Mouse (Mus musculus): ENCODE data around the gene Psmb5.

Gene Psmb5

GRCm38 (mm10) chr14:54617897-54618365, at the start of gene Psmb5:
Psmb5 (minus strand) TSS chr14:54618022.
- DNase-seq (ENCODE audit: low spot score): peak; percentile 78

- DNase-seq (ENCODE audit: low spot score): no peak
These were observed 46.8 kb upstream of the Psmb5 start for GRCm38 (mm10) chr14:54664477-54665222.

GRCm38 (mm10) chr14:54660009-54660408, 42.2 kb upstream of the Psmb5 start:
- no peak for DNase-seq (ENCODE audit: low spot score)

GRCm38 (mm10) chr14:54653496-54653895, 35.7 kb upstream of the Psmb5 start:
- DNase-seq (ENCODE audit: low spot score): peak; percentile 57

- DNase-seq (ENCODE audit: low spot score): no peak
These were observed 35.0 kb upstream of the Psmb5 start for GRCm38 (mm10) chr14:54652787-54653186.

- DNase-seq (ENCODE audit: low spot score): no peak
These were observed 33.7 kb upstream of the Psmb5 start for GRCm38 (mm10) chr14:54651556-54651955.

- peak; percentile 47 for DNase-seq (ENCODE audit: low spot score)
These were observed 33.0 kb upstream of the Psmb5 start for GRCm38 (mm10) chr14:54650621-54651454.

- DNase-seq (ENCODE audit: low spot score): no peak
These were observed 30.1 kb upstream of the Psmb5 start for GRCm38 (mm10) chr14:54647900-54648299.

- DNase-seq (ENCODE audit: low spot score): no peak
These were observed 29.2 kb upstream of the Psmb5 start for GRCm38 (mm10) chr14:54646898-54647636.

- no peak for DNase-seq (ENCODE audit: low spot score)
These were observed 28.6 kb upstream of the Psmb5 start for GRCm38 (mm10) chr14:54646455-54646854.

- DNase-seq (ENCODE audit: low spot score): no peak
These were observed 26.5 kb upstream of the Psmb5 start for GRCm38 (mm10) chr14:54644294-54644693.

GRCm38 (mm10) chr14:54643011-54643410, 25.2 kb upstream of the Psmb5 start:
- DNase-seq (ENCODE audit: low spot score): no peak

GRCm38 (mm10) chr14:54642224-54642944, 24.6 kb upstream of the Psmb5 start:
- DNase-seq (ENCODE audit: low spot score): no peak

GRCm38 (mm10) chr14:54641305-54641969, 23.6 kb upstream of the Psmb5 start, which contains the start of gene Cdh24:
Cdh24 (minus strand) TSS chr14:54641364.
- DNase-seq (ENCODE audit: low spot score): peak; percentile 82

- DNase-seq (ENCODE audit: low spot score): no peak
These were observed 23.1 kb upstream of the Psmb5 start, which contains the start of gene Gm17606 for GRCm38 (mm10) chr14:54640946-54641304. Gm17606 (plus strand) TSS chr14:54640952.

- no peak for DNase-seq (ENCODE audit: low spot score)
These were observed 22.3 kb upstream of the Psmb5 start for GRCm38 (mm10) chr14:54640121-54640520.

GRCm38 (mm10) chr14:54638210-54638609, 20.4 kb upstream of the Psmb5 start:
- DNase-seq (ENCODE audit: low spot score): no peak

- no peak for DNase-seq (ENCODE audit: low spot score)
These were observed 19.1 kb upstream of the Psmb5 start for GRCm38 (mm10) chr14:54636954-54637353.

GRCm38 (mm10) chr14:54634182-54634581, 16.4 kb upstream of the Psmb5 start:
- DNase-seq (ENCODE audit: low spot score): no peak

GRCm38 (mm10) chr14:54632252-54632651, 14.4 kb upstream of the Psmb5 start:
- no peak for DNase-seq (ENCODE audit: low spot score)

GRCm38 (mm10) chr14:54631240-54631599, 13.4 kb upstream of the Psmb5 start:
- DNase-seq (ENCODE audit: low spot score): no peak
